Mouse (Mus musculus): ENCODE data around the gene Car6.

The Car6 gene

GRCm38 (mm10) chr4:150229747-150230390, 28.7 kb upstream of the Car6 start:
- DNase-seq (ENCODE audit: low spot score) = no peak

GRCm38 (mm10) chr4:150228581-150229348, 27.6 kb upstream of the Car6 start:
- no peak for DNase-seq (ENCODE audit: low spot score)

- no peak for DNase-seq (ENCODE audit: low spot score)
Observed at GRCm38 (mm10) chr4:150226818-150227688, 25.9 kb upstream of the Car6 start.

GRCm38 (mm10) chr4:150225700-150226099, 24.6 kb upstream of the Car6 start:
- no peak for DNase-seq (ENCODE audit: low spot score)

GRCm38 (mm10) chr4:150223830-150224229, 22.7 kb upstream of the Car6 start:
- DNase-seq (ENCODE audit: low spot score) = no peak

GRCm38 (mm10) chr4:150221017-150221640, 20.0 kb upstream of the Car6 start:
- DNase-seq (ENCODE audit: low spot score) = no peak

GRCm38 (mm10) chr4:150220584-150220983, 19.5 kb upstream of the Car6 start:
- DNase-seq (ENCODE audit: low spot score) = peak; percentile 72

GRCm38 (mm10) chr4:150219501-150220292, 18.6 kb upstream of the Car6 start:
- DNase-seq (ENCODE audit: low spot score) = peak; percentile 82

- no peak for DNase-seq (ENCODE audit: low spot score)
Observed at GRCm38 (mm10) chr4:150217935-150218334, 16.8 kb upstream of the Car6 start.

GRCm38 (mm10) chr4:150217042-150217554, 16.0 kb upstream of the Car6 start:
- DNase-seq (ENCODE audit: low spot score) = no peak

GRCm38 (mm10) chr4:150216423-150216822, 15.3 kb upstream of the Car6 start:
- DNase-seq (ENCODE audit: low spot score) = no peak

GRCm38 (mm10) chr4:150213910-150214309, 12.8 kb upstream of the Car6 start:
- peak; percentile 47 for DNase-seq (ENCODE audit: low spot score)

GRCm38 (mm10) chr4:150212553-150212971, 11.4 kb upstream of the Car6 start:
- peak; percentile 91 for DNase-seq (ENCODE audit: low spot score)

GRCm38 (mm10) chr4:150211930-150212552, 10.9 kb upstream of the Car6 start:
- DNase-seq (ENCODE audit: low spot score) = no peak

- DNase-seq (ENCODE audit: low spot score) = no peak
Observed at GRCm38 (mm10) chr4:150210306-150210705, 9.2 kb upstream of the Car6 start.

GRCm38 (mm10) chr4:150209751-150210150, 8.6 kb upstream of the Car6 start:
- no peak for DNase-seq (ENCODE audit: low spot score)

GRCm38 (mm10) chr4:150204877-150205276, 3.7 kb upstream of the Car6 start:
- DNase-seq (ENCODE audit: low spot score) = no peak

GRCm38 (mm10) chr4:150202702-150203101, 1.6 kb upstream of the Car6 start:
- DNase-seq (ENCODE audit: low spot score) = no peak

- DNase-seq (ENCODE audit: low spot score) = no peak
Observed at GRCm38 (mm10) chr4:150198268-150198667, 2.9 kb downstream of the Car6 start.

- DNase-seq (ENCODE audit: low spot score) = peak; percentile 77
Observed at GRCm38 (mm10) chr4:150193915-150194314, 7.2 kb downstream of the Car6 start.

GRCm38 (mm10) chr4:150192199-150192598, 8.9 kb downstream of the Car6 start:
- DNase-seq (ENCODE audit: low spot score) = no peak
